Mouse (Mus musculus) kidney, adult 2 months (tissue): ENCODE data around the gene Rsrp1.

Source experiments
- CTCF ChIP-seq: fragments of 200-500 bp; conservative IDR thresholded peaks from 2 replicates; pipeline ENCODE4 v1.5.1; 2011; ENCODE audit warnings: low read depth, mild to moderate bottlenecking, control low read depth, low read length, moderate library complexity, mixed read lengths; ENCODE audit not compliant: insufficient read depth, insufficient read length
- POLR2A ChIP-seq: fragments of 200-500 bp; IDR thresholded peaks from one replicate; pipeline ENCODE4 v1.6.1; 2011; ENCODE audit warnings: low read depth, low read length, control low read depth

- TF ChIP-seq CTCF (no peak), POLR2A (no peak)
Observed at GRCm38 (mm10) chr4:134929536-134929935, 6.1 kb downstream of the Rsrp1 start.
